Mouse (Mus musculus) embryonic facial prominence, embryonic 14.5 days (tissue): Measurements from ENCODE around the gene Srgap2. TPM values are rescaled to one million over a fixed set of nuclear protein-coding genes. Genes with fewer than 3 reads are reported as not detected.
A peak's percentile ranks its signal among the peaks of the same experiment; 100 is the strongest.

Experiments used
- ATAC-seq: fragments of 200-750 bp; cut with Nextera tagmentation; 2 replicates; pipeline ENCODE4 v1.8.0; 2017; ENCODE audit warnings: low read depth, moderate number of reproducible peaks, moderate TSS enrichment
- DNase-seq: peaks from one replicate; pipeline ENCODE4 v3.0.0-alpha.2; 2015; ENCODE audit warnings: low spot score
- H3K27ac ChIP-seq: fragments of 300-500 bp; sonication (generic); replicated peaks from 2 replicates; pipeline ENCODE4 v1.5.1; 2014; ENCODE audit warnings: low read depth, mild to moderate bottlenecking, low read length, moderate library complexity
- H3K27me3 ChIP-seq: fragments of 300-500 bp; sonication (generic); replicated peaks from 2 replicates; pipeline ENCODE4 v1.6.1; 2014; ENCODE audit warnings: low read length; ENCODE audit not compliant: control insufficient read depth, insufficient read depth
- H3K36me3 ChIP-seq: fragments of 300-500 bp; sonication (generic); 2 replicates; pipeline ENCODE4 v1.6.1; 2014; ENCODE audit warnings: low read length, mixed read lengths; ENCODE audit not compliant: control insufficient read depth, insufficient read depth
- H3K4me1 ChIP-seq: fragments of 300-500 bp; sonication (generic); 2 replicates; pipeline ENCODE4 v1.6.1; 2014; ENCODE audit warnings: antibody characterized with exemption, low read length; ENCODE audit not compliant: control insufficient read depth, insufficient read depth
- H3K4me2 ChIP-seq: fragments of 300-500 bp; sonication (generic); 2 replicates; pipeline ENCODE4 v1.6.1; 2014; ENCODE audit warnings: low read depth, mild to moderate bottlenecking, low read length, moderate library complexity, mixed read lengths
- H3K4me3 ChIP-seq: fragments of 300-500 bp; sonication (generic); 2 replicates; pipeline ENCODE4 v1.5.1; 2014; ENCODE audit warnings: low read depth, mild to moderate bottlenecking, low read length
- H3K9ac ChIP-seq: fragments of 300-500 bp; sonication (generic); 2 replicates; pipeline ENCODE4 v1.6.1; 2014; ENCODE audit warnings: low read depth, mild to moderate bottlenecking, low read length, moderate library complexity, mixed read lengths
- H3K9me3 ChIP-seq: fragments of 300-500 bp; sonication (generic); 2 replicates; pipeline ENCODE4 v1.6.1; 2016; ENCODE audit warnings: low read length; ENCODE audit not compliant: control insufficient read depth
- WGBS: fragments of 180-500 bp; shearing (Covaris S2); extraction: QIAGEN DNeasy Blood & Tissue Kit; methylation state at CpG from one replicate; pipeline ENCODE4 v1.1.7; 2014; 5-methylcytosine and 5-hydroxymethylcytosine counted together
- polyA plus RNA-seq: library from polyadenylated mRNA; unstranded; fragments of >200 nt; fragmentation: Nextera tagmentation; extraction: Ambion mirVana; gene quantifications from 2 replicates; pipeline ENCODE4 v1.2.1, GENCODE M21; 2014

Gene Srgap2
- polyA plus RNA-seq, 1 experiment from 2014 or later, result 21.3 TPM

- H3K4me3 ChIP-seq, result no peak overlapping the region
- H3K36me3 ChIP-seq, result no peaks in the 10 kb centered on the region
- H3K9me3 ChIP-seq, result no peaks in the 10 kb centered on the region
- H3K27ac ChIP-seq, result no peak overlapping the region
- ATAC-seq, result no peak
- WGBS, result 29% methylated on average over 1 of the region's 1 CpGs
- no peak for DNase-seq
- H3K27me3 ChIP-seq, result no peaks in the 10 kb centered on the region
- no peak overlapping the region for H3K4me2 ChIP-seq
- no peak overlapping the region for H3K9ac ChIP-seq
- H3K4me1 ChIP-seq, result peaks cover 10% of the 10 kb centered on the region; the same call in 1 of the 2 replicates
These were observed 13.0 kb downstream of the Srgap2 start for GRCm38 (mm10) chr1:131514197-131514596.

DNA sequence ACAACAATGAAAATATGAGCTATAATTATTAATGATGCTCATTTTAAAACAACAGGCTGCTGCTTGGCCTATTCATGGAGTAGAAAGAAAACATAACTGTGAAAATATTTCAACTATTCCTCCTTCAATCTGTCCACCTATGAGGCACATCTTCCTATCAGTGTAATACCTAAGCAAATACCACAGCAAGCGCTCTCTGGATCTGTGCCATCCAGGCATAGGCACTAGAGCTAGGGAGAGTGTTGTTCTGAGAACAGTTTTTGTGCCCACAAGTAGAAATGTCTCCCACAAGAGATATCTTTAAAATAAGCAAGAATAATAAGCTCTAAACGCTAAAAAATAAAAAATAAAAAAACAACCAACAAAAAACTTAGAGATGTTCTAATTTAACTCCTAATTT is 14.0 kb downstream of the Srgap2 start:
- H3K27me3 ChIP-seq, result no peaks in the 10 kb centered on the region
- DNase-seq (no peak), ATAC-seq (no peak)

GRCm38 (mm10) chr1:131511661-131512500 is 15.3 kb downstream of the Srgap2 start:
- ATAC-seq, result no peak
- WGBS, result 63% methylated on average over 3 of the region's 3 CpGs
- Histone ChIP-seq H3K4me2 (no peak overlapping the region), H3K4me1 (peaks cover 10% of the 10 kb centered on the region; the same call in 1 of the 2 replicates), H3K9me3 (no peaks in the 10 kb centered on the region), H3K27ac (no peak overlapping the region; the same call in 1 of the 2 replicates), H3K9ac (no peak overlapping the region), H3K4me3 (no peak overlapping the region), H3K36me3 (no peaks in the 10 kb centered on the region), H3K27me3 (no peaks in the 10 kb centered on the region)
- DNase-seq, result no peak

More for the DNA sequence above, 14.0 kb downstream of the Srgap2 start:
- Histone ChIP-seq H3K4me2 (no peak overlapping the region), H3K9me3 (no peaks in the 10 kb centered on the region), H3K4me1 (peaks cover 10% of the 10 kb centered on the region; the same call in 1 of the 2 replicates), H3K4me3 (no peak overlapping the region), H3K9ac (no peak overlapping the region), H3K36me3 (no peaks in the 10 kb centered on the region), H3K27ac (no peak overlapping the region)
- WGBS, result 83% methylated on average over 2 of the region's 2 CpGs

- ATAC-seq, result no peak
- no peaks in the 10 kb centered on the region for H3K9me3 ChIP-seq
These were observed 16.0 kb downstream of the Srgap2 start for GRCm38 (mm10) chr1:131511131-131511530.

GRCm38 (mm10) chr1:131501681-131502080 is 25.5 kb downstream of the Srgap2 start:
- no peaks in the 10 kb centered on the region for H3K27me3 ChIP-seq
- no peaks in the 10 kb centered on the region for H3K9me3 ChIP-seq
- no peak overlapping the region for H3K4me3 ChIP-seq
- DNase-seq (no peak), ATAC-seq (no peak)
- H3K4me2 ChIP-seq, result no peak overlapping the region
- H3K27ac ChIP-seq, result no peak overlapping the region
- WGBS, result 65% methylated on average over 1 of the region's 1 CpGs
- 0 out of 2 replicates have a peak, but pooled peaks cover 4% of the 10 kb centered on the region for H3K4me1 ChIP-seq
- no peaks in the 10 kb centered on the region for H3K36me3 ChIP-seq
- no peak overlapping the region for H3K9ac ChIP-seq

More at GRCm38 (mm10) chr1:131511131-131511530, 16.0 kb downstream of the Srgap2 start:
- H3K36me3 ChIP-seq, result no peaks in the 10 kb centered on the region
- H3K27ac ChIP-seq, result no peak overlapping the region
- H3K4me3 ChIP-seq, result no peak overlapping the region
- H3K27me3 ChIP-seq, result no peaks in the 10 kb centered on the region
- no peak for DNase-seq
- H3K9ac ChIP-seq, result no peak overlapping the region
- no peak overlapping the region for H3K4me2 ChIP-seq
- H3K4me1 ChIP-seq, result peaks cover 10% of the 10 kb centered on the region; the same call in 1 of the 2 replicates

DNA sequence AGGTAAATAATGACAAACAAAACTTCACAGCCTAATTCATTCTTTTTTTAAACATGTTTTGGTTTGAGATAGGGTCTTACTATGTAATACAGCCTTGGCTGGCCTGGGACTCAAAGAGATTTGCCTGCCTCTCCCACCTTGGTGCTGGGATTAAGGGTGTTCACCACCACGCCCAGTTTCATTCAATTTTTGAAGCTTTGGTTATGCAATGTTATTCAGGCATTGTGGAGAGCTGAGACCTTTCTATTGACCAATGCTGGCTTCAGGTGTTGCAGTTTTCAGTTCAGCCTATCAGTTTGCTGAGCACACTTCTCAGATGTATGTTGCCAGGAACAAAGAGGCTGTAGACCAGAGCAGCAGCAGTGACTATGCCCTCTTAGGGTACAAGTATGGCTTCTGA is 28.9 kb downstream of the Srgap2 start:
- DNase-seq (no peak), ATAC-seq (no peak)
- 96% methylated on average over 1 of the region's 1 CpGs for WGBS
- Histone ChIP-seq H3K4me2 (no peak overlapping the region), H3K36me3 (no peaks in the 10 kb centered on the region), H3K9ac (no peak overlapping the region), H3K4me3 (no peak overlapping the region), H3K27ac (no peak overlapping the region), H3K4me1 (peaks cover 9% of the 10 kb centered on the region), H3K9me3 (no peaks in the 10 kb centered on the region), H3K27me3 (no peaks in the 10 kb centered on the region)

- H3K9ac ChIP-seq, result no peak overlapping the region
- no peak; the same call in 1 of the 2 replicates for ATAC-seq
- no peak overlapping the region for H3K4me2 ChIP-seq
- no peaks in the 10 kb centered on the region for H3K9me3 ChIP-seq
- no peaks in the 10 kb centered on the region for H3K27me3 ChIP-seq
- no peak overlapping the region for H3K4me3 ChIP-seq
- H3K36me3 ChIP-seq, result no peaks in the 10 kb centered on the region
- no peak overlapping the region for H3K27ac ChIP-seq
- peak; percentile 61 for DNase-seq
- H3K4me1 ChIP-seq, result peaks cover 5% of the 10 kb centered on the region
- WGBS, result 67% methylated on average over 4 of the region's 4 CpGs
These were observed 32.9 kb downstream of the Srgap2 start for GRCm38 (mm10) chr1:131493966-131494898.

DNA sequence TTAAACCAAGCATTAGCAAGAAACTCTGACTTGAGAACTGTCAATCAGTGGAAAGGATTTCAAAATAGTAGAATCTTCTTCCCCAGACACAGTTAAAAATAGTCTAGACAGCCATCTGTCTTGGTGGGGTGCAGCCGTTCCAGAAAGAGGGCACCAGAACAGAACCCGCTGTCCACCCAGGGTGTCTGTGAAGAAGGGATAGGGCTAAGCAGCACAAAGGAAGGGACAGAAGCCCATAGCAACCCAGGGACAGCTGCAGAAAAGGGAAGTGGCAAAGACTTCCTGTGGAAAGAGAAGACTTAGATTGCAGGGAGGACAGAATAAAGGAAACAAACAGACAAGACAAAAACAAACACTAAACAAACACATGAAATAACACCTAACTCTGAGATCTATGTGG is 34.8 kb downstream of the Srgap2 start:
- no peak overlapping the region for H3K9ac ChIP-seq
- no peaks in the 10 kb centered on the region for H3K9me3 ChIP-seq
- no peak for ATAC-seq
- no peak for DNase-seq
- no peaks in the 10 kb centered on the region for H3K27me3 ChIP-seq
- 60% methylated on average over 2 of the region's 2 CpGs for WGBS
- H3K4me1 ChIP-seq, result peaks cover 5% of the 10 kb centered on the region
- H3K4me2 ChIP-seq, result no peak overlapping the region
- no peaks in the 10 kb centered on the region for H3K36me3 ChIP-seq
- H3K27ac ChIP-seq, result no peak overlapping the region
- no peak overlapping the region for H3K4me3 ChIP-seq
